Mouse (Mus musculus) cerebellum, postnatal 4 days (tissue): ENCODE results near the gene Adcy3.
A peak's percentile ranks its signal among the peaks of the same experiment; 100 is the strongest.

Source experiments
- DNase-seq, 2 experiments: peaks; one replicate each; pipeline ENCODE4 v3.0.0; 2022; ENCODE audit warnings: low spot score in 2 of 2, mixed read lengths in 1 of 2

Gene Adcy3

DNA sequence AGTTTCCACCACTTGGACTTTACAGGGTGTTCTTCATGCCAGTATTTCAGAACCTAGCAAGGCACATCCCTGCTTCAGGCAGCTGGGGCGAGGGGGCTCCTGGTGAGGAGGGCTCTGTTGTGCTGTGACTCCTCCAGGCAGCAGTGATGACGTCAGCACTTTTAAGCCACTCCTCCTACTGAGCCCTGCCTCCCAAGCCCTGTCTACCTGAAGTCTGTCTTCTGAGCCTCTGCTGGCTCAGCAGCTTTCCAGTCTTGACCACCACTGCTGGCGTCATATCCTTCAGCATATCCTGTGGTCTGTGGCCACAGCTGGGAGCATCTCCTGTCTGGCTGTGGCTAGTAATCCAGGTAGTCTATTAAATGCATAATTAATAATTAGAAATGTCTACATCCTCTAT lies 47.6 kb downstream of the Adcy3 start:
- DNase-seq: no peak

DNA sequence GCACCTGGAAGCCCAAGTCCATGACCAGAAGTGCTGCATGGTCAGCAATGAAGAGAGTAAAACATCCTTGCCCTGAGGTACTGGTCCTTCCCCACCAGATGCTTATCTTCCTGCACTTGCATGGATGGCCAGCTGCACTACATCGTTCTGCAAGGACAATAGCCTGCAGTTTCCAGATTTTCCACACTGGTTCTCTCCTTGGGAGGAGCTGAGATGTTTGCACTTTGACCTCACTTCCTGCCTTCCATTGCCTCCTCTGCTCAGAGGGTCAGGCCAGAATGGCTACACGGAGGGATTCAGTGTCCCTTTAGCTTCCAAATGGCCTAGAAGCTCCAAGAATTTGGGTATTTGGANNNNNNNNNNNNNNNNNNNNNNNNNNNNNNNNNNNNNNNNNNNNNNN lies 51.7 kb downstream of the Adcy3 start:
- DNase-seq: no peak

- peak; percentile 25 to 57 for DNase-seq
These were observed 55.5 kb downstream of the Adcy3 start for GRCm38 (mm10) chr12:4188171-4189059.

- peak in 1 of 2 experiments; percentile 58 for DNase-seq
These were observed 56.2 kb downstream of the Adcy3 start for GRCm38 (mm10) chr12:4189060-4189447.

- DNase-seq: no peak
These were observed 59.6 kb downstream of the Adcy3 start for GRCm38 (mm10) chr12:4192514-4192913.

DNA sequence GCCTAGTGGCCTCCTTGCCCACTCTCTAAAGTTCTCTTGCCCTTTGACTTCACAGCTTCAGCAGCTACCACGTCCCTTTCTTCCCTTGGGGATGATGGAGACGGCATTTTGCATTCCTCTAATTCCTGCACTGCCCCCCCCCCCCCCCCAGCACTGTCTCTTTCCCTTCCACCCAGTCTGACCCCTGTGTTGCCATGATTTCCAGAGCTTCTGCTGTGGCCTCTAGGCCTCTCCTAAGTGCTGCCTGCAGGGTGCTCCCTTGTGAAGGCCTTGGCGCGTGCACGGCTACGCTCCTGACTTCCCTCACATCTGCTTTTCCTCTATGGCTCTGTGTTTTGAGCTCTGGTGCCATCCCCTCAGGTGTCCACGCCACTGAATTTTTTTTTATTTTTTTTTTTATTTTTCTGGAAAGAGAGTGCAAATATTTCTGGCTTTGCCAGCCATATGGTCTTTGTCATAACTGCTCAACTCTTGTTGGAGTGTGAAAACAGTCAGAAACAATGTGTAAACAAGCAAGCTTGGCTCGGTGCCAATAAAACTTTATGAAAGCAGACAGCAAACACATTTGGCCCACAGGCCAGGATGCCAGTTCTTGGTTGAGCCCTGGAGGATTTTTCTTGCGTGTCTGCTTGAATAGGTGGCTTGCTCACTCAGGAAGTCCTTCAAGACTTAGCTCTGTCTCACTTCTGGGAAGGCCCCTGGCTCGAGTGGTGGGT lies 60.3 kb downstream of the Adcy3 start:
- DNase-seq: no peak

GRCm38 (mm10) chr12:4194643-4195042 lies 61.7 kb downstream of the Adcy3 start:
- no peak for DNase-seq

GRCm38 (mm10) chr12:4198702-4199101 lies 65.8 kb downstream of the Adcy3 start:
- DNase-seq: no peak

GRCm38 (mm10) chr12:4199271-4199670 lies 66.4 kb downstream of the Adcy3 start:
- no peak for DNase-seq

DNA sequence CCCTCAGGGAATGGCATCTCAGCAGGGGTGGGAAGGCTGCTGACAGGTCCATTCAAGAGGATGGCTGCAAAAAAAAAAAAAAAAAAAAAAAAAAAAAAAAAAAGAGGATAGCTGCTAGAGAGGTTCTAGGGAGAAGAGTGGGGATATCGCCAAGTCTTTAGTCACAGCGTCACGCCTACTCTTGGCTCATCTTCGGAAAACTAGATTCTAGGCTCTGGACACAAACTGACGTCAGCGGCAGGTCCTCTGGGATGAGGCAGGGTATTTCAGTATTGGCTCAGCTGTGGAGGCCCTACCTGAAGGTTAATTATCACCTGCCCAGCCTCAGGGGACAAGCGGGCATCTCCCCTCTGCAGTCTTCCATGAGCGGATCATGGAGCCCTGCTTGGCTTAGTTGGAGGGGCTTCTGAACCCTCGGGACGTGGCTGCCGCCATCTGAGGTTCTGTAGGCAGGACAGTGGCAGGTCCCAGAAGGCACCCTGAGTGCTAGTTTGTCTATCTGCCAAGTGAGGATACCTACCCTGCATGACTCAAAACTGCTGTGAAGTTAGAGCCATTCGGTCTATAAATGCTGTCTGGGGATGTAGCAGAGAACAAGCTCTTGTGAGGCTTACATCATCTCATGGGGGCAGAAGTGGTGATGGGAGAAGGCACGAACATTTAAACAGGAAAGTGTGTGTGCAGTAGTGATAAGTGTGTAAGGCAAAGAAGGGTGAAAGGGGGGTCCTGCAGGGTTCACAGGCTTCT lies 68.7 kb downstream of the Adcy3 start:
- DNase-seq: no peak

DNA sequence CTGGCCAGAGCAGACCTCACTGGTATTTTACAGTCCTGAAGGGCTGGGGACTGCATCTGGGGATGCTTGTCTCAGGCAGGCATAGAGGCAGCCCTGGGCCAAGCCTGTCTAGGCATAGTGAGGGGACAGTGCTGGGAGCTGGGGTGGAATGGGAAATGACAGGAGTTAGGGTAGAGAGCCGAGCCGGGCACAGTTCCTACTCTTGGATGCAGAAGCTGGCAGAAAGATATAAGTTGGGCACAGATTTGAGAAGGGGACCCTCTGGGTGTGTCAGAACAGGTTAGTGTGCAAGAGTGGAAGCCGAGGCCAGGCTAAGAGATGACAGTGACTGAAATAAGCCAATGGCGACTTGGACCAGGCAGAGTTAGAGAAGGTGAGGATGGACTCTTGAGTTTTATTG lies 69.3 kb downstream of the Adcy3 start:
- no peak for DNase-seq

DNA sequence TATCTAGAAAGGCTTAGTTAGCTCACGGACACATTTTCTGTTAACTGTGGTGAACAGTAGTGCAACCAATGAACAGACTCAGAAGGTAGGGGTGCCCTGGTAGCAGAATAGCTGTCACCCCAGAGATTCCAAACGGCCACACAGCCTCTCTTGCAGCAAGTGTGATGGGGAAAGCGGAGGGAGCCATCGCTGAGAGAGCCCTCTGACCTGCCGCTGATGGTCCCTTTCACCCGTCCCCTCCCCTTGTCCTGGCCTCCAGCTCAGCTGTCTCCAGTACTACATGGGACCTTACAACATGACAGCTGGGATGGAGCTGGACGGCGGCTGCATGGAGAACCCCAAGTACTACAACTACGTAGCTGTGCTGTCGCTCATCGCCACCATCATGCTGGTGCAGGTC lies 73.2 kb downstream of the Adcy3 start:
- DNase-seq: no peak

GRCm38 (mm10) chr12:4208405-4209133 lies 75.7 kb downstream of the Adcy3 start:
- DNase-seq: peak in 1 of 2 experiments; percentile 59

DNA sequence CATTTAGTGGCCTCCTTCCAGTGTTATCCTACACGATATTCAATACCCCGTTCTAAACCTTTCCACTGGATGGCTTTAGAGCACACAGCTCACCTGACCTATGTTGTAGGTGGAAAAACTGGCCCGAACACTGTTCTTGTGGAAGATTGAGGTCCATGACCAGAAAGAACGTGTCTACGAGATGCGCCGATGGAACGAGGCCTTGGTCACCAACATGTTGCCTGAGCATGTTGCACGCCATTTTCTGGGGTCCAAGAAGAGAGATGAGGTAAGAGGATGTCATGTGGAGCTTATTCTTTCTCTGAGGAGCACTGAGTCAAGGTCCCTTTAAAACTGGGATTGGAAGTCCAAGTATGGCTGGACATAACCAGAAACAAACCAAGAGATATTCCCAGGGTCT lies 76.3 kb downstream of the Adcy3 start:
- DNase-seq: no peak

GRCm38 (mm10) chr12:4211174-4211573 lies 78.3 kb downstream of the Adcy3 start:
- no peak for DNase-seq

DNA sequence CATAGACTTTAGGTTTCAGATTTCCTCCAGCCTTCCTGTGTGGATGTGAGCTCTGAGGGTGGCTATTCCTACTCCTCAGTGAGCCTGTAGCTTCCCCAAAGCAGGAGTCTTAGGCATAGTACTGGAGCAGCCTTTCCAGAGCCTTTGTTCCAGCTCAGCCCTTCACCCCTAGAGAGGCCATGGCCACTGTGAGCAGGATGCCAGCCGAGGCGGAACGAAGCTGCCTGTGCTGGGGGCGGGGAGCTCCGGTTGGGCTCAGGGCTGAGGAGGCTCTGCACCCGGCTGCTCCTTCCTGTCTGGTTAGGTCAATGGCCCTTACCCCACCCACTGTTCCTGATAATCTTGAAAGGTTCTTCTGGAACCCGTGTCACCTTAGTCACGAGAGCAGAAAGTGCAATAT lies 80.0 kb downstream of the Adcy3 start:
- no peak for DNase-seq

DNA sequence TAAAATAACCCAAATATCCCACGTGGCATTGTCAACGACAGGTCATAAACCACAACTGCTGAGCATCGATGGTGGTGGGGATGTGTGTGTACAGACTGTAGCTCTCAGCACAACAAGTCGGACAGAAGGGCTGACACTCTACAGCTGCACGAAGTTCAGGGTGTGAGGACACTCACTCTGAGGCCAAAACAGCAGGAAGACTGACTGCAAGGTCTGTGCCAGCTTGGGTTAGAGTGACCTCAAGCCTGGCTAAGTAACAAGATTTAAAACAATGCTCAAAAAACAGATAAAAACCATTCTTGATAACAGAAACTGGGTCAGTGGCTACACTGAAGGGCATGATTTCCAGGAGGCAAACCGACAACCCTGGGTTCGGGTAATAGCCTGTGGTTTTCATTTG lies 97.3 kb downstream of the Adcy3 start:
- DNase-seq: no peak

- no peak for DNase-seq
These were observed 99.9 kb downstream of the Adcy3 start for GRCm38 (mm10) chr12:4232777-4233176.

DNA sequence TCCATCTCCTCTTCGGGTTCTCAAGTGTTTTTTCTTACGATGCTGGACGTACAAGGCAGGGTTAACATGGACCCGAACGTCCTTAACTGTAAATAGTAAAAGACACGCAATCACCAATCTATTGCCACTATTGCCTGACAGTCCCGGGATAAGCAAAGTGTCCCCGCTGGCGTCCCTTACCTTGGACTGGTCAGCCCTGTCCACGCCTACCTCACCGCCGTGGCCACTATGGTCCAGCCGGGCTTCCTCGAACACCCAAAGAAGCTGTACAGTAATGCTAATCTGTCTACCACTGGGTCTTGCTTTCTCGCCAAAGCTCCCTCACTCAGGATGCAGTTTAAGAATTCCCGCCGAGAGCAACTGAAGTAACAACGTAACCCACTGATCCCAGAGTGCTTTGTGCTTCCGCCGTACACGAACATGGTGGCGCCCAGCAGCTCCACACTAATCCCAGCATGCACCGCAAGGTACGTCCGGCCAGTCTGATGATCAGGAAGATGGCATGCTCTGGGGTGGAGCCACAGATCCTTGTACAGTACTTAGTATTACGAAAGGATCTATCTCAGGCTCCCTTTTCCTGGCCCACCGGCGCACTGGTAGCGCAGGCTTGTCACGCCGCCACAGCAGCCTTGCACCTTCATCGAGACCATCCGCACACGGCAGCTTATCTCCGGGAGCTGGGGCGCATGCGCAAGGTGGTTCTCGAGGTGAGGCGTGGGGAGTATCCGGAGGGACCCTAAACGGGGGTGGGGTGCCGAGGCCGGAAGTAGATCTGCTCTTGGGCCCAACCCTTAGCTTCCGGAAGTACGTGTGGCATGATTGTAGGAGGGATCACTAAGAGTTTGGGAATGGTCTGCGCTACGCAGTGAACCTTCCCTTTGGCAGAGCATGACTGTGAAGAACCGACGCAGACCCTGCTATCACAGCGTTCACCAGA lies 100.9 kb downstream of the Adcy3 start, which contains the start of the genes Ptrhd1 and Cenpo:
Gene Ptrhd1 (plus strand): TSS at position 456 of the 937 bp plus-strand sequence.
Gene Cenpo (minus strand): TSS at position 723 of the 937 bp plus-strand sequence.
- DNase-seq: peak; percentile 72 to 88

- DNase-seq: no peak
These were observed 104.6 kb downstream of the Adcy3 start for GRCm38 (mm10) chr12:4237481-4237880.
